16 mouse cellular contexts compared by ENCODE assay signal in the genomic region with DNA sequence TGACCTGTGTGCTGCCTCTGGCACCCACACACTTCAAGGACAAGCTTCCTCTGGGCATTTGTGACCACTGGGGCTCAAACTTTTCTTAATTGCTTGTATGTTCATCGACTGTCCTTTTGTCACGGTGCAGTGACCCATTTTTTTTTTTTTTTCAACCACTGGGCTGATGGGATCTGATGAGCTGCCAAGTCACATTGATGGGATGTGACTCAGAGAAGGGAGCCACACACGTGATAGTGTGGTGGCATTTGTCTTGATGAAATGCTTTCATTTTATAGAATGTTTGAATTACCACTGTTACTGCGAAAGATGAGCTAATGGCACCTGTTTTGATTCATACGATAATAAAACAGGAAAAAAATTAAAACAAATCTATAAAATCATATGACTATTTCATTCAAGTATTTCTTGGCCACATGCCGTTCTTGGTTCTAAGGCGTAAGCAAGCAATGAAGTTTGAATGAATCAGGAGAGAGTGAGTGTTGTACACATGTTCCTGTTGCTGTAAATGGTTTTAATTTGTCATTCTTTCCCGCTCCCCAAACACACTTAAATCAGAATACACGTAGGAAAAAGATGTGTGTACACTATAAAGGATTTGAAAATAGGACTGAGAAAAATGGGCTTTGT.
A peak's percentile ranks its signal among the peaks of the same experiment; 100 is the strongest.
DNase-seq lines count a peak whose midpoint lies in the region; ATAC-seq and TF ChIP-seq lines count a peak whose summit lies in the region.
"Had no signal": no experiment of that assay in that cellular context is flagged by ENCODE, and none has a peak within 500 bp of the region (broad histone marks: within the 10 kb centered on the region; RNA-seq: fewer than 3 reads in every experiment).

No protein-coding gene starts in this region.

- H3K4me2 ChIP-seq in lung, postnatal 0 days (replicated peaks; ENCODE audit: low read depth, low read length), result no peak overlapping the region
- H3K4me2 ChIP-seq: embryonic facial prominence, embryonic 13.5 days; liver, embryonic 13.5 days; neural tube, embryonic 13.5 days had no signal

- TF ChIP-seq EP300 in lung, postnatal 0 days (IDR thresholded peaks at IDR 0.05), result no peak

- no peaks in the 10 kb centered on the region for H3K4me1 ChIP-seq in lung, postnatal 0 days (ENCODE audit: insufficient read depth, low read depth, low read length)
- H3K4me1 ChIP-seq: neural tube, embryonic 13.5 days had no signal

- no peaks in the 10 kb centered on the region for H3K36me3 ChIP-seq in lung, postnatal 0 days (ENCODE audit: insufficient read depth, low read length)
- H3K36me3 ChIP-seq: embryonic facial prominence, embryonic 13.5 days; G1E; liver, embryonic 13.5 days; neural tube, embryonic 13.5 days had no signal

- H3K27ac ChIP-seq in lung, postnatal 0 days (ENCODE audit: low read length), result no peak overlapping the region
- H3K27ac ChIP-seq: embryonic facial prominence, embryonic 13.5 days; liver, embryonic 13.5 days; neural tube, embryonic 13.5 days had no signal

- ATAC-seq in lung, postnatal 0 days, result peak; percentile 21; the same call in 1 of the 2 replicates
- ATAC-seq in granulocyte monocyte progenitor cell, adult 5-6 weeks (replicated peaks; ENCODE audit: poor library complexity, severe bottlenecking), result peak; percentile 26
- ATAC-seq: forebrain, embryonic 14.5 days; midbrain, embryonic 16.5 days had no signal

- no peaks in the 10 kb centered on the region for H3K27me3 ChIP-seq in lung, postnatal 0 days (replicated peaks; ENCODE audit: insufficient read depth, low read length)
- H3K27me3 ChIP-seq: embryonic facial prominence, embryonic 13.5 days; liver, embryonic 13.5 days; neural tube, embryonic 13.5 days had no signal

- no peak for TF ChIP-seq CTCF in lung, postnatal 0 days (IDR thresholded peaks at IDR 0.05)

- H3K4me3 ChIP-seq in lung, postnatal 0 days (ENCODE audit: low read depth, low read length), result no peak overlapping the region
- H3K4me3 ChIP-seq: embryonic facial prominence, embryonic 13.5 days; liver, embryonic 13.5 days; neural tube, embryonic 13.5 days had no signal

- H3K9ac ChIP-seq in lung, postnatal 0 days (replicated peaks; ENCODE audit: low read depth), result no peak overlapping the region
- H3K9ac ChIP-seq: embryonic facial prominence, embryonic 13.5 days; liver, embryonic 13.5 days; neural tube, embryonic 13.5 days had no signal

- no peaks in the 10 kb centered on the region for H3K9me3 ChIP-seq in lung, postnatal 0 days (ENCODE audit: low read length)
- H3K9me3 ChIP-seq: embryonic facial prominence, embryonic 13.5 days; liver, embryonic 13.5 days; neural tube, embryonic 13.5 days had no signal

- DNase-seq in adrenal gland, postnatal 14 days, result peak; percentile 25
- DNase-seq in adrenal gland, postnatal 4 days (ENCODE audit: low spot score in 2 of 2), result no peak
- peak; percentile 12 for DNase-seq in lung, postnatal 0 days (ENCODE audit: low spot score)
- DNase-seq in lung, postnatal 10 days, result no peak
- peak; percentile 95 for DNase-seq in retina, postnatal 1 day
- no peak for DNase-seq in embryo, embryonic 10 days (ENCODE audit: low spot score)
- DNase-seq in urinary bladder, postnatal 4 days (ENCODE audit: low spot score in 2 of 2), result no peak
- DNase-seq: cerebellum, postnatal 25 days; thymus, postnatal 4 days had no signal

- WGBS in lung, postnatal 0 days, result 71% methylated on average over 9 of the region's 9 CpGs

Comparison
In these comparisons a context has a peak if more than half of its experiments do, and no peak if none do; other contexts are left out.
1. DNase-seq: peak in adrenal gland, postnatal 14 days (single experiment), lung, postnatal 0 days (single experiment) and retina, postnatal 1 day (single experiment); none in adrenal gland, postnatal 4 days (0 of 2), lung, postnatal 10 days (single experiment), embryo, embryonic 10 days (single experiment) and urinary bladder, postnatal 4 days (0 of 2).